In the genomic region with DNA sequence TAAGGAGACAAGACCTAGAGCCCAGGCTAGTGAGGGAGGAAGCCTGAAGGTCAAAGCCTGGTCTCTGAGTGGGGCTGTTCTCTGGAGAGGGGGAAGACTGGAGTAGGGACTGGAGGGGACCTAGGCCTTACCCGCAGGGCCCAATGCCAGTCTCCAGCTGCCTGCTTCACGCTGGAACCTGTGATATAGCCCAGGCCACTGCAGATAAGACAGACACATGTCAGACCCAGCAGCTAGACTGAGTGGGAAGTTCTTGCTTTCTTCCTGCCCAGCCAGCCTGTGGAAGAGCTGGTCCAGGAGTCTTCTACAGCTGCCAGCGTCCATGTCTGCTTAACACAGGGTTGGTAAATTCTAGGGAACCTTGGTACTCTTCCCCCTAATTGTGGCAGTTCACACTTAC, we compare ENCODE assay signal across 13 mouse cellular contexts. TPM values are rescaled to one million over a fixed set of nuclear protein-coding genes. Genes with fewer than 3 reads are reported as not detected.
A peak's percentile ranks its signal among the peaks of the same experiment; 100 is the strongest.
DNase-seq lines count a peak whose midpoint lies in the region; ATAC-seq lines count a peak whose summit lies in the region.
"Had no signal": no experiment of that assay in that cellular context is flagged by ENCODE, and none has a peak within 500 bp of the region (broad histone marks: within the 10 kb centered on the region; RNA-seq: fewer than 3 reads in every experiment).

No protein-coding gene starts in this region.

- 0 out of 2 replicates have a peak, but pooled peaks have one; percentile 11 for ATAC-seq in heart, embryonic 16.5 days (replicated peaks; ENCODE audit: extremely low read depth, insufficient read depth, low FRiP score)
- no peak for ATAC-seq in neural tube, embryonic 13.5 days (ENCODE audit: low read depth)
- ATAC-seq in neural tube, embryonic 15.5 days (ENCODE audit: low FRiP score): no peak
- no peak for ATAC-seq in limb, embryonic 15.5 days (ENCODE audit: insufficient number of reproducible peaks, low FRiP score, low TSS enrichment, low read depth)

- peaks cover 14% of the 10 kb centered on the region for H3K4me1 ChIP-seq in heart, embryonic 16.5 days (ENCODE audit: control insufficient read depth, insufficient read depth, low read length)
- H3K4me1 ChIP-seq in neural tube, embryonic 13.5 days (replicated peaks): peaks cover 34% of the 10 kb centered on the region
- H3K4me1 ChIP-seq in neural tube, embryonic 15.5 days: 0 out of 2 replicates have a peak, but pooled peaks cover 3% of the 10 kb centered on the region
- no peaks in the 10 kb centered on the region; the same call in 1 of the 2 replicates for H3K4me1 ChIP-seq in limb, embryonic 15.5 days

- peak overlapping the region; percentile 84 for H3K27ac ChIP-seq in heart, embryonic 16.5 days (ENCODE audit: low read length)
- H3K27ac ChIP-seq in neural tube, embryonic 13.5 days (replicated peaks): peak overlapping the region; percentile 56; the same call in 1 of the 2 replicates
- H3K27ac ChIP-seq in neural tube, embryonic 15.5 days (replicated peaks): no peak overlapping the region
- 0 out of 2 replicates have a peak overlapping the region, but pooled peaks have one; percentile 13 for H3K27ac ChIP-seq in limb, embryonic 15.5 days

- no peaks in the 10 kb centered on the region for H3K27me3 ChIP-seq in heart, embryonic 16.5 days (ENCODE audit: control insufficient read depth, insufficient read depth, low read length)
- H3K27me3 ChIP-seq in neural tube, embryonic 13.5 days: no peaks in the 10 kb centered on the region
- no peaks in the 10 kb centered on the region for H3K27me3 ChIP-seq in neural tube, embryonic 15.5 days (replicated peaks)
- H3K27me3 ChIP-seq in limb, embryonic 15.5 days: no peaks in the 10 kb centered on the region

- no peaks in the 10 kb centered on the region for H3K36me3 ChIP-seq in heart, embryonic 16.5 days (ENCODE audit: control insufficient read depth, insufficient read depth)
- peaks cover 72% of the 10 kb centered on the region for H3K36me3 ChIP-seq in neural tube, embryonic 13.5 days
- peaks cover 59% of the 10 kb centered on the region for H3K36me3 ChIP-seq in neural tube, embryonic 15.5 days
- H3K36me3 ChIP-seq in limb, embryonic 15.5 days: no peaks in the 10 kb centered on the region

- no peaks in the 10 kb centered on the region for H3K9me3 ChIP-seq in heart, embryonic 16.5 days (replicated peaks; ENCODE audit: control insufficient read depth, low read length)
- no peaks in the 10 kb centered on the region for H3K9me3 ChIP-seq in neural tube, embryonic 13.5 days
- H3K9me3 ChIP-seq in neural tube, embryonic 15.5 days (replicated peaks): no peaks in the 10 kb centered on the region
- no peaks in the 10 kb centered on the region for H3K9me3 ChIP-seq in limb, embryonic 15.5 days

- H3K4me2 ChIP-seq in heart, embryonic 16.5 days (ENCODE audit: low read depth, low read length): no peak overlapping the region; the same call in 1 of the 2 replicates
- H3K4me2 ChIP-seq in neural tube, embryonic 13.5 days: no peak overlapping the region
- no peak overlapping the region for H3K4me2 ChIP-seq in neural tube, embryonic 15.5 days
- no peak overlapping the region for H3K4me2 ChIP-seq in limb, embryonic 15.5 days

- no peak overlapping the region for H3K4me3 ChIP-seq in heart, embryonic 16.5 days (ENCODE audit: low read length)
- H3K4me3 ChIP-seq in neural tube, embryonic 13.5 days: no peak overlapping the region
- no peak overlapping the region for H3K4me3 ChIP-seq in neural tube, embryonic 15.5 days (replicated peaks)
- H3K4me3 ChIP-seq in limb, embryonic 15.5 days: no peak overlapping the region

- DNase-seq in heart, adult 8-10 months (ENCODE audit: low spot score): no peak
- no peak for DNase-seq in right cerebral cortex, adult 2 months (ENCODE audit: low spot score in 2 of 2)
- DNase-seq in cerebellum, adult 11-12 months: no peak
- DNase-seq in layer of hippocampus, adult 11-12 months (ENCODE audit: low spot score): no peak
- DNase-seq: cerebellum, adult 11 months; thymus, postnatal 36 days had no signal

- H3K9ac ChIP-seq in heart, embryonic 16.5 days (ENCODE audit: low read length): no peak overlapping the region; the same call in 1 of the 2 replicates
- no peak overlapping the region for H3K9ac ChIP-seq in neural tube, embryonic 13.5 days
- H3K9ac ChIP-seq in neural tube, embryonic 15.5 days (replicated peaks): no peak overlapping the region
- H3K9ac ChIP-seq in limb, embryonic 15.5 days: no peak overlapping the region

- WGBS in heart, embryonic 16.5 days: 35% methylated on average over 3 of the region's 3 CpGs
- WGBS in neural tube, embryonic 13.5 days: 88% methylated on average over 3 of the region's 3 CpGs
- WGBS in neural tube, embryonic 15.5 days: 81% methylated on average over 3 of the region's 3 CpGs
- 80% methylated on average over 3 of the region's 3 CpGs for WGBS in limb, embryonic 15.5 days

RNA-seq across cellular contexts. Expression of a gene that starts 17.3 kb away (rescaled TPM):
- polyA plus RNA-seq in heart, embryonic 16.5 days (2015; fragmentation: Nextera tagmentation; extraction: Ambion mirVana): 70.2 and 81.8 TPM in 2 replicates
- total RNA-seq in heart, adult 8-10 months (2022): 10 to 100 TPM; 42.4 to 49.4 (median 45.9) TPM
- 69.6 and 80.7 TPM in 2 replicates for polyA plus RNA-seq in neural tube, embryonic 13.5 days (2015; fragmentation: Nextera tagmentation; extraction: Ambion mirVana)
- 63.1 and 82.7 TPM in 2 replicates for polyA plus RNA-seq in neural tube, embryonic 15.5 days (2015; fragmentation: Nextera tagmentation; extraction: Ambion mirVana)
- 127 and 128 TPM in 2 replicates for polyA plus RNA-seq in limb, embryonic 15.5 days (2015; fragmentation: Nextera tagmentation; extraction: Ambion mirVana)

RNA-seq across cellular contexts. Expression of a gene that starts 23.2 kb away (rescaled TPM):
- 0.17 TPM in 1 of 2 replicates, not detected in the other for polyA plus RNA-seq in heart, embryonic 16.5 days (2015; fragmentation: Nextera tagmentation; extraction: Ambion mirVana)
- total RNA-seq in heart, adult 8-10 months (2022): under 1 TPM in 2 of 4 experiments, not detected in 2; 0.32 to 0.44 TPM
- polyA plus RNA-seq in neural tube, embryonic 13.5 days (2015; fragmentation: Nextera tagmentation; extraction: Ambion mirVana): not detected in 2 replicates
- polyA plus RNA-seq in neural tube, embryonic 15.5 days (2015; fragmentation: Nextera tagmentation; extraction: Ambion mirVana): 1.2 TPM in 1 of 2 replicates, not detected in the other
- polyA plus RNA-seq in limb, embryonic 15.5 days (2015; fragmentation: Nextera tagmentation; extraction: Ambion mirVana): 10.4 and 11.5 TPM in 2 replicates
- total RNA-seq: left cerebral cortex, postnatal 25 days had no signal
- polyA plus RNA-seq: forebrain, embryonic 11.5 days; midbrain, postnatal 0 days had no signal

RNA-seq across cellular contexts. Expression of a gene that starts 31.2 kb away (rescaled TPM):
- polyA plus RNA-seq in heart, embryonic 16.5 days (2015; fragmentation: Nextera tagmentation; extraction: Ambion mirVana): 1.8 and 3.6 TPM in 2 replicates
- 10 to 100 TPM in 1 of 4 experiments, 1 to 10 TPM in 3; 7.4 to 10.2 (median 7.9) TPM for total RNA-seq in heart, adult 8-10 months (2022)
- polyA plus RNA-seq in neural tube, embryonic 13.5 days (2015; fragmentation: Nextera tagmentation; extraction: Ambion mirVana): 9.1 and 10.8 TPM in 2 replicates
- 9.4 and 12.6 TPM in 2 replicates for polyA plus RNA-seq in neural tube, embryonic 15.5 days (2015; fragmentation: Nextera tagmentation; extraction: Ambion mirVana)
- 10.6 TPM in 2 replicates for polyA plus RNA-seq in limb, embryonic 15.5 days (2015; fragmentation: Nextera tagmentation; extraction: Ambion mirVana)

RNA-seq across cellular contexts. Expression of a gene that starts 47.0 kb away (rescaled TPM):
- polyA plus RNA-seq in heart, embryonic 16.5 days (2015; fragmentation: Nextera tagmentation; extraction: Ambion mirVana): 115 and 121 TPM in 2 replicates
- total RNA-seq in heart, adult 8-10 months (2022): 10 to 100 TPM; 13.6 to 18.9 (median 16.5) TPM
- polyA plus RNA-seq in neural tube, embryonic 13.5 days (2015; fragmentation: Nextera tagmentation; extraction: Ambion mirVana): 8.9 and 10.5 TPM in 2 replicates
- polyA plus RNA-seq in neural tube, embryonic 15.5 days (2015; fragmentation: Nextera tagmentation; extraction: Ambion mirVana): 10.2 and 16.1 TPM in 2 replicates
- polyA plus RNA-seq in limb, embryonic 15.5 days (2015; fragmentation: Nextera tagmentation; extraction: Ambion mirVana): 85.0 and 97.2 TPM in 2 replicates
